Mouse (Mus musculus) midbrain, embryonic 11.5 days (tissue): ENCODE results near the gene Cpeb3. TPM values are rescaled to one million over a fixed set of nuclear protein-coding genes. Genes with fewer than 3 reads are reported as not detected.

Source experiments
- ATAC-seq: fragments of 200-750 bp; cut with Nextera tagmentation; 2 replicates; pipeline ENCODE4 v1.8.0; 2017; ENCODE audit warnings: moderate TSS enrichment, moderate library complexity; ENCODE audit not compliant: low FRiP score
- DNase-seq: peaks from one replicate; pipeline ENCODE4 v3.0.0; 2015; ENCODE audit warnings: low spot score; ENCODE audit errors: missing footprints
- H3K27ac ChIP-seq: fragments of 300-500 bp; sonication (generic); 2 replicates; pipeline ENCODE4 v1.5.1; 2014; ENCODE audit warnings: low read depth, low read length
- H3K27me3 ChIP-seq: fragments of 300-500 bp; sonication (generic); 2 replicates; pipeline ENCODE4 v1.6.1; 2014; ENCODE audit warnings: mild to moderate bottlenecking, low read length, moderate library complexity, mixed read lengths; ENCODE audit not compliant: control insufficient read depth, insufficient read depth
- H3K36me3 ChIP-seq: fragments of 300-500 bp; sonication (generic); 2 replicates; pipeline ENCODE4 v1.6.1; 2014; ENCODE audit warnings: mild to moderate bottlenecking, low read length, moderate library complexity, mixed read lengths; ENCODE audit not compliant: control insufficient read depth, insufficient read depth
- H3K4me1 ChIP-seq: fragments of 300-500 bp; sonication (generic); 2 replicates; pipeline ENCODE4 v1.6.1; 2014; ENCODE audit warnings: low read length; ENCODE audit not compliant: control insufficient read depth, insufficient read depth
- H3K4me2 ChIP-seq: fragments of 300-500 bp; sonication (generic); 2 replicates; pipeline ENCODE4 v1.6.1; 2014; ENCODE audit warnings: mild to moderate bottlenecking, moderate library complexity
- H3K4me3 ChIP-seq: fragments of 300-500 bp; sonication (generic); 2 replicates; pipeline ENCODE4 v1.5.1; 2014; ENCODE audit warnings: low read depth, low read length
- H3K9ac ChIP-seq: fragments of 300-500 bp; sonication (generic); 2 replicates; pipeline ENCODE4 v1.6.1; 2014; ENCODE audit warnings: low read length
- H3K9me3 ChIP-seq: fragments of 300-500 bp; sonication (generic); 2 replicates; pipeline ENCODE4 v1.6.1; 2016; ENCODE audit warnings: low read length; ENCODE audit not compliant: control insufficient read depth
- WGBS: fragments of 180-500 bp; shearing (Covaris S2); extraction: QIAGEN DNeasy Blood & Tissue Kit; methylation state at CpG from one replicate; pipeline ENCODE4 v1.1.7; 2014; 5-methylcytosine and 5-hydroxymethylcytosine counted together
- polyA plus RNA-seq: library from polyadenylated mRNA; unstranded; fragments of >200 nt; fragmentation: Nextera tagmentation; extraction: Ambion mirVana; gene quantifications from 2 replicates; pipeline ENCODE4 v1.2.1, GENCODE M21; 2014

Gene Cpeb3
- polyA plus RNA-seq, 1 experiment from 2014 or later: 3.1 TPM

- H3K27ac ChIP-seq: no peak overlapping the region
- no peaks in the 10 kb centered on the region for H3K36me3 ChIP-seq
- H3K9ac ChIP-seq: no peak overlapping the region
- H3K27me3 ChIP-seq: no peaks in the 10 kb centered on the region
- ATAC-seq: no peak
- no peak for DNase-seq
- no peaks in the 10 kb centered on the region for H3K4me1 ChIP-seq
- no peak overlapping the region for H3K4me3 ChIP-seq
- no peak overlapping the region for H3K4me2 ChIP-seq
- WGBS: 83% methylated on average over 1 of the region's 1 CpGs
- H3K9me3 ChIP-seq: no peaks in the 10 kb centered on the region
Observed at GRCm38 (mm10) chr19:37198165-37198880, 10.1 kb downstream of the Cpeb3 start.

- H3K36me3 ChIP-seq: no peaks in the 10 kb centered on the region
- no peak overlapping the region for H3K4me3 ChIP-seq
- H3K27ac ChIP-seq: no peak overlapping the region
- no peaks in the 10 kb centered on the region for H3K4me1 ChIP-seq
- DNase-seq (no peak), ATAC-seq (no peak)
- H3K4me2 ChIP-seq: no peak overlapping the region
- H3K9me3 ChIP-seq: no peaks in the 10 kb centered on the region
- no peak overlapping the region for H3K9ac ChIP-seq
- H3K27me3 ChIP-seq: no peaks in the 10 kb centered on the region
- 87% methylated on average over 5 of the region's 5 CpGs for WGBS
Observed at GRCm38 (mm10) chr19:37192475-37193058, 15.8 kb downstream of the Cpeb3 start.

- Histone ChIP-seq H3K36me3 (no peaks in the 10 kb centered on the region), H3K4me2 (no peak overlapping the region), H3K27ac (no peak overlapping the region), H3K9ac (no peak overlapping the region), H3K27me3 (no peaks in the 10 kb centered on the region), H3K4me1 (no peaks in the 10 kb centered on the region), H3K9me3 (no peaks in the 10 kb centered on the region), H3K4me3 (no peak overlapping the region)
- no peak for ATAC-seq
- DNase-seq: no peak
- 72% methylated on average over 4 of the region's 4 CpGs for WGBS
Observed at GRCm38 (mm10) chr19:37188366-37188948, 19.9 kb downstream of the Cpeb3 start.

- no peaks in the 10 kb centered on the region for H3K9me3 ChIP-seq
- DNase-seq (peak; percentile 93), ATAC-seq (peak; percentile 64; the same call in 1 of the 2 replicates)
- H3K4me2 ChIP-seq: peak overlapping the region; percentile 40
- H3K36me3 ChIP-seq: no peaks in the 10 kb centered on the region
- H3K4me1 ChIP-seq: peaks cover 10% of the 10 kb centered on the region
- H3K27me3 ChIP-seq: peaks cover 6% of the 10 kb centered on the region; the same call in 1 of the 2 replicates
- no peak overlapping the region for H3K27ac ChIP-seq
- peak overlapping the region; percentile 28; the same call in 1 of the 2 replicates for H3K9ac ChIP-seq
- H3K4me3 ChIP-seq: peak overlapping the region; percentile 17
- 15% methylated on average over 17 of the region's 17 CpGs for WGBS
Observed at GRCm38 (mm10) chr19:37177819-37178708, 30.3 kb downstream of the Cpeb3 start.

- no peak overlapping the region for H3K9ac ChIP-seq
- H3K9me3 ChIP-seq: no peaks in the 10 kb centered on the region
- no peak overlapping the region for H3K27ac ChIP-seq
- no peak overlapping the region for H3K4me3 ChIP-seq
- WGBS: 45% methylated on average over 4 of the region's 4 CpGs
- peaks cover 6% of the 10 kb centered on the region for H3K27me3 ChIP-seq
- DNase-seq (peak; percentile 84), ATAC-seq (no peak)
- peaks cover 10% of the 10 kb centered on the region for H3K4me1 ChIP-seq
- H3K4me2 ChIP-seq: peak overlapping the region; percentile 8; the same call in 1 of the 2 replicates
- no peaks in the 10 kb centered on the region for H3K36me3 ChIP-seq
Observed at GRCm38 (mm10) chr19:37176879-37177462, 31.4 kb downstream of the Cpeb3 start.

GRCm38 (mm10) chr19:37175919-37176318, 32.5 kb downstream of the Cpeb3 start:
- H3K4me2 ChIP-seq: peak overlapping the region; percentile 99
- H3K27ac ChIP-seq: no peak overlapping the region
- H3K9ac ChIP-seq: no peak overlapping the region; the same call in 1 of the 2 replicates
- H3K9me3 ChIP-seq: no peaks in the 10 kb centered on the region
- WGBS: 12% methylated on average over 6 of the region's 6 CpGs
- DNase-seq (peak; percentile 86), ATAC-seq (no peak)
- H3K4me1 ChIP-seq: peaks cover 10% of the 10 kb centered on the region
- H3K4me3 ChIP-seq: peak overlapping the region; percentile 68
- no peaks in the 10 kb centered on the region for H3K36me3 ChIP-seq
- peaks cover 6% of the 10 kb centered on the region for H3K27me3 ChIP-seq

GRCm38 (mm10) chr19:37175436-37175805, 33.0 kb downstream of the Cpeb3 start:
- no peaks in the 10 kb centered on the region for H3K9me3 ChIP-seq
- H3K4me1 ChIP-seq: peaks cover 10% of the 10 kb centered on the region
- ATAC-seq: no peak
- DNase-seq: peak; percentile 95
- no peak overlapping the region; the same call in 1 of the 2 replicates for H3K27ac ChIP-seq
- H3K9ac ChIP-seq: peak overlapping the region; percentile 67
- H3K27me3 ChIP-seq: peaks cover 6% of the 10 kb centered on the region
- H3K36me3 ChIP-seq: no peaks in the 10 kb centered on the region
- peak overlapping the region; percentile 68 for H3K4me3 ChIP-seq
- peak overlapping the region; percentile 99 for H3K4me2 ChIP-seq
- WGBS: 4% methylated on average over 12 of the region's 12 CpGs

- 0% methylated on average over 36 of the region's 36 CpGs for WGBS
- no peaks in the 10 kb centered on the region for H3K36me3 ChIP-seq
- peak; percentile 98 for DNase-seq
- peak overlapping the region; percentile 99 for H3K4me2 ChIP-seq
- H3K9ac ChIP-seq: peak overlapping the region; percentile 67
- ATAC-seq: peak; percentile 78
- H3K27me3 ChIP-seq: peaks cover 6% of the 10 kb centered on the region
- H3K9me3 ChIP-seq: no peaks in the 10 kb centered on the region
- H3K4me3 ChIP-seq: peak overlapping the region; percentile 68
- peak overlapping the region; percentile 67 for H3K27ac ChIP-seq
- H3K4me1 ChIP-seq: peaks cover 10% of the 10 kb centered on the region
Observed at GRCm38 (mm10) chr19:37174716-37175435, 33.5 kb downstream of the Cpeb3 start.
